Mouse (Mus musculus): Measurements from ENCODE around the gene Shc2. TPM values are rescaled to one million over a fixed set of nuclear protein-coding genes. Genes with fewer than 3 reads are reported as not detected.

Gene Shc2
- polyA plus RNA-seq, 1 experiment from 2014 or later, result 2.0 TPM

DNA sequence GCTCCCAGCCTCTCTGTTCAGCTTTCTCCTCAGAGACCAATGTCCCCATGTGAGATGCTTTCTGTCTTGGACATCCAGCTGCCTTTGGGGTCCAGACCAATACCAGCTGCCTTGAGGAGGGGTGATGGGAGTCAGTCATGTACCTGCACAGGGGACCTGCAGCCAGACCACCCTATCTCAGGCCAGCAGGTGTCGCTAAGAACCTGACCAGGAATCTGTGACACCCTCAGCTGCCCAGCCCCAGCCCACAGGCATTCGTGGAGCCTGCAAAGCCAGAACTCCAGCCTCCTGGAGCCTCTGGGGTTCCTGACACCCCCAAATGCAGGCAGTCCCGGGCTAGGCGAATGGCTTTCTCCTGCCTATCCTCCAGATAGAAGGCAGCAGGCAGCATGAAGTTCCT, 21.1 kb upstream of the Shc2 start:
- no peak overlapping the region for H3K4me2 ChIP-seq (ENCODE audit: low read depth, low read length)
- peaks cover 6% of the 10 kb centered on the region for H3K27me3 ChIP-seq (ENCODE audit: control insufficient read depth, insufficient read depth, low read length)
- H3K4me1 ChIP-seq (ENCODE audit: control insufficient read depth, insufficient read depth, low read length), result no peaks in the 10 kb centered on the region
- WGBS, result 20% methylated on average over 4 of the region's 4 CpGs
- no peak overlapping the region for H3K9ac ChIP-seq (ENCODE audit: low read length)
- no peak overlapping the region for H3K4me3 ChIP-seq (ENCODE audit: low read length)
- H3K27ac ChIP-seq (ENCODE audit: low read length), result no peak overlapping the region
- 0 out of 2 replicates have a peak, but pooled peaks cover 2% of the 10 kb centered on the region for H3K9me3 ChIP-seq (replicated peaks; ENCODE audit: control insufficient read depth, low read length)
- no peak for ATAC-seq (replicated peaks; ENCODE audit: extremely low read depth, insufficient read depth, low FRiP score)
- H3K36me3 ChIP-seq (ENCODE audit: control insufficient read depth, insufficient read depth), result no peaks in the 10 kb centered on the region

GRCm38 (mm10) chr10:79654946-79655395, 17.3 kb upstream of the Shc2 start:
- no peaks in the 10 kb centered on the region for H3K9me3 ChIP-seq (replicated peaks; ENCODE audit: control insufficient read depth, low read length)
- H3K9ac ChIP-seq (ENCODE audit: low read length), result no peak overlapping the region
- H3K4me3 ChIP-seq (ENCODE audit: low read length), result no peak overlapping the region
- H3K36me3 ChIP-seq (ENCODE audit: control insufficient read depth, insufficient read depth), result no peaks in the 10 kb centered on the region
- no peak overlapping the region for H3K4me2 ChIP-seq (ENCODE audit: low read depth, low read length)
- peaks cover 13% of the 10 kb centered on the region for H3K27me3 ChIP-seq (ENCODE audit: control insufficient read depth, insufficient read depth, low read length)
- H3K4me1 ChIP-seq (ENCODE audit: control insufficient read depth, insufficient read depth, low read length), result no peaks in the 10 kb centered on the region
- H3K27ac ChIP-seq (ENCODE audit: low read length), result no peak overlapping the region
- 40% methylated on average over 1 of the region's 1 CpGs for WGBS
- no peak for ATAC-seq (replicated peaks; ENCODE audit: extremely low read depth, insufficient read depth, low FRiP score)

DNA sequence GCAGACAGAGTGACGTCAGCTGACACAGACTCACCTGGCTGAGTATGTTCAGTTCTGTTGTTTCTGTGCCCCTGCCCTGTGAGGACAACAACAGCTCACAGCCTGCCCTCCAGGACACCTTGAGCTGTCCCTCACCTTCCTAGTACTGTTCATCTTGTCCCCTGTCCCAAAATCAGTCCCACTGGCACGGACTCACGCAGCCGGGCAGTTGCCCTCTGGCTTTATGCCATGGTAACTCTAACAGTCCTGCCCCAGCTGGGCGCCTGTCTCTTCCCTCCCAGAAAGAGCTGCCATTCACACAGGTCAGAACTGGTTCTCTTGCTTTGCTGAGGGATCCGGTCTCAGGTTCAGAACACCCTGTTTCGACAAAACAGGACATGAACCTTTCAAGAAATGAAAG, 15.1 kb upstream of the Shc2 start:
- Histone ChIP-seq H3K4me1 (ENCODE audit: control insufficient read depth, insufficient read depth, low read length) (no peaks in the 10 kb centered on the region), H3K9ac (ENCODE audit: low read length) (no peak overlapping the region), H3K27me3 (ENCODE audit: control insufficient read depth, insufficient read depth, low read length) (peaks cover 13% of the 10 kb centered on the region), H3K36me3 (ENCODE audit: control insufficient read depth, insufficient read depth) (no peaks in the 10 kb centered on the region), H3K9me3 (replicated peaks; ENCODE audit: control insufficient read depth, low read length) (no peaks in the 10 kb centered on the region), H3K27ac (ENCODE audit: low read length) (no peak overlapping the region), H3K4me2 (ENCODE audit: low read depth, low read length) (no peak overlapping the region), H3K4me3 (ENCODE audit: low read length) (no peak overlapping the region)
- ATAC-seq (replicated peaks; ENCODE audit: extremely low read depth, insufficient read depth, low FRiP score), result no peak
- WGBS, result 78% methylated on average over 7 of the region's 7 CpGs

GRCm38 (mm10) chr10:79649070-79649751, 11.5 kb upstream of the Shc2 start:
- Histone ChIP-seq H3K27me3 (ENCODE audit: control insufficient read depth, insufficient read depth, low read length) (peaks cover 7% of the 10 kb centered on the region), H3K9ac (ENCODE audit: low read length) (no peak overlapping the region), H3K9me3 (replicated peaks; ENCODE audit: control insufficient read depth, low read length) (no peaks in the 10 kb centered on the region), H3K36me3 (ENCODE audit: control insufficient read depth, insufficient read depth) (no peaks in the 10 kb centered on the region), H3K27ac (ENCODE audit: low read length) (no peak overlapping the region), H3K4me3 (ENCODE audit: low read length) (no peak overlapping the region), H3K4me2 (ENCODE audit: low read depth, low read length) (no peak overlapping the region), H3K4me1 (ENCODE audit: control insufficient read depth, insufficient read depth, low read length) (no peaks in the 10 kb centered on the region)
- ATAC-seq (replicated peaks; ENCODE audit: extremely low read depth, insufficient read depth, low FRiP score), result peak; percentile 49; the same call in 1 of the 2 replicates
- 26% methylated on average over 7 of the region's 7 CpGs for WGBS

DNA sequence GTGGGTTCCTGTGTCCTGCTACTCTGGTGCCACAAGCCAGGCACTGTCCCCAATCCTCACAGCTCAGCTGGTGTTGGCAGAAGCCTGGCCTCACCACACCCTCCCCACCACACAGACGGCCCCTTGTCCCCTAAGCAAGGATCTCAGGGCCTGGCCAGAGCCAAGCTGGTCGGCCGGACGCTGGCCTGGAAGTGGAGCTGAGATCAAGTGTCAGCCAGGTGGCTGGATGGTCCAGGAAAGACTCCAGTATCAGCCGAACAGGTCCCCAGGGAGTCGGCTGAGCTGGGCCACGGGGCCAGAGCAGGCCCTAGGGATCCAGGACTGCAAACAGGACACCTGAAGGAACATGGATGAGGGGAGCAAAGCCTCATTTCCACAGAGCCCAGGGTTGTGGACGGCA, 8.0 kb upstream of the Shc2 start, which contains the start of gene Odf3l2:
Odf3l2 (minus strand) TSS at position 28 of the 400 bp plus-strand sequence.
- no peak within 1 kb of the TSS for H3K9ac ChIP-seq (ENCODE audit: low read length)
- no peak within 1 kb of the TSS for H3K4me2 ChIP-seq (ENCODE audit: low read depth, low read length)
- 66% methylated on average over 8 of the region's 8 CpGs for WGBS
- H3K36me3 ChIP-seq (ENCODE audit: control insufficient read depth, insufficient read depth), result no peaks in the 10 kb centered on the region
- no peak within 1 kb of the TSS for H3K4me3 ChIP-seq (ENCODE audit: low read length)
- no peak for ATAC-seq (replicated peaks; ENCODE audit: extremely low read depth, insufficient read depth, low FRiP score)
- no peaks in the 10 kb centered on the region; the same call in 1 of the 2 replicates for H3K27me3 ChIP-seq (ENCODE audit: control insufficient read depth, insufficient read depth, low read length)
- H3K4me1 ChIP-seq (ENCODE audit: control insufficient read depth, insufficient read depth, low read length), result no peaks in the 10 kb centered on the region
- no peak within 1 kb of the TSS for H3K27ac ChIP-seq (ENCODE audit: low read length)
- no peaks in the 10 kb centered on the region for H3K9me3 ChIP-seq (replicated peaks; ENCODE audit: control insufficient read depth, low read length)

DNA sequence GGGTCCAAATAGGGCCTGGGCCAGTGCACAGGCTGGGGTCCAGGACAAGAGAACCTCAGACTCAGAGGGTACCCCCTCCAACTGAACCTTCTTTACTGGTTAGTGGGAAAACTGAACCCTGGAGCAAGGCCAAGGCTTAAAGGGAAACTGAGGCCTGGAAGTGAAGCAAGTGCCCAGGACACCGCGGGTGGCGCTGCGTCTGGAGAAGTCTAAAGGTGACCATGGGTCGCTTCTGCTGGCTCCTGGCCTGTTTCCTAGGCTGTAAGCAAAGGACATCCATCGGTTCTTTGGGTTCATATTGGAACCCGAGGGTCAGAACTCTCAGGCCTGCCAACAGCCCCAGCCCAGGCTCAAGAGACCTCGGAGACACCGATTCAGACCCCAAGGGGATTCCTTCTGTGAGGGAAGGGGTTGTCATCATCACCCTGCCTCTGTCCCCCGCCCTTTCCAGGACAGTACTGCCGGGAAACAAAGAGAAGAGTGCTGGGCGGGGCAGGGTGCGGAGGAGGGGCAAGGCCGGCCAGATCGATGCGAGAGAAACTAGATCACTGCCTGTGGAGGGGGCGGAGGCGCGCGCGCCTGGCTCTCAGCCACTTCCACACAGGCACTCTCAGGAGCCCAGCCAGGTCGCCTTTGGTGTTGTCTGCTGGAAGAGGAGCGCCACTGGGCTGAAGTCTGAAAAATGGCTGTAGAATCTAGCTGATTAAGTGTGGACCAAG, 927 bp upstream of the Shc2 start:
- Histone ChIP-seq H3K4me3 (ENCODE audit: low read length) (peak overlapping the region; percentile 32), H3K4me1 (ENCODE audit: control insufficient read depth, insufficient read depth, low read length) (peaks cover 7% of the 10 kb centered on the region), H3K9me3 (replicated peaks; ENCODE audit: control insufficient read depth, low read length) (no peaks in the 10 kb centered on the region; the same call in 1 of the 2 replicates), H3K27ac (ENCODE audit: low read length) (no peak overlapping the region), H3K27me3 (ENCODE audit: control insufficient read depth, insufficient read depth, low read length) (peaks cover 48% of the 10 kb centered on the region), H3K9ac (ENCODE audit: low read length) (peak overlapping the region; percentile 15; the same call in 1 of the 2 replicates), H3K4me2 (ENCODE audit: low read depth, low read length) (peak overlapping the region; percentile 52), H3K36me3 (ENCODE audit: control insufficient read depth, insufficient read depth) (no peaks in the 10 kb centered on the region)
- peak; percentile 35; the same call in 1 of the 2 replicates for ATAC-seq (replicated peaks; ENCODE audit: extremely low read depth, insufficient read depth, low FRiP score)
- 8% methylated on average over 23 of the region's 23 CpGs for WGBS

GRCm38 (mm10) chr10:79636287-79636686, 1.4 kb downstream of the Shc2 start:
- Histone ChIP-seq H3K36me3 (ENCODE audit: control insufficient read depth, insufficient read depth) (no peaks in the 10 kb centered on the region), H3K27me3 (ENCODE audit: control insufficient read depth, insufficient read depth, low read length) (peaks cover 48% of the 10 kb centered on the region), H3K4me2 (ENCODE audit: low read depth, low read length) (no peak overlapping the region), H3K27ac (ENCODE audit: low read length) (no peak overlapping the region), H3K4me1 (ENCODE audit: control insufficient read depth, insufficient read depth, low read length) (peaks cover 7% of the 10 kb centered on the region), H3K4me3 (ENCODE audit: low read length) (no peak overlapping the region), H3K9me3 (replicated peaks; ENCODE audit: control insufficient read depth, low read length) (no peaks in the 10 kb centered on the region; the same call in 1 of the 2 replicates), H3K9ac (ENCODE audit: low read length) (no peak overlapping the region)
- no peak for ATAC-seq (replicated peaks; ENCODE audit: extremely low read depth, insufficient read depth, low FRiP score)
- WGBS, result 79% methylated on average over 8 of the region's 8 CpGs

- no peak overlapping the region for H3K4me3 ChIP-seq (ENCODE audit: low read length)
- 70% methylated on average over 17 of the region's 17 CpGs for WGBS
- ATAC-seq (replicated peaks; ENCODE audit: extremely low read depth, insufficient read depth, low FRiP score), result no peak
These were observed 4.5 kb downstream of the Shc2 start for GRCm38 (mm10) chr10:79633006-79633777.

More at GRCm38 (mm10) chr10:79633006-79633777, 4.5 kb downstream of the Shc2 start:
- Histone ChIP-seq H3K27ac (ENCODE audit: low read length) (no peak overlapping the region), H3K4me2 (ENCODE audit: low read depth, low read length) (no peak overlapping the region), H3K9me3 (replicated peaks; ENCODE audit: control insufficient read depth, low read length) (no peaks in the 10 kb centered on the region; the same call in 1 of the 2 replicates), H3K27me3 (ENCODE audit: control insufficient read depth, insufficient read depth, low read length) (peaks cover 25% of the 10 kb centered on the region), H3K9ac (ENCODE audit: low read length) (no peak overlapping the region), H3K36me3 (ENCODE audit: control insufficient read depth, insufficient read depth) (no peaks in the 10 kb centered on the region), H3K4me1 (ENCODE audit: control insufficient read depth, insufficient read depth, low read length) (no peaks in the 10 kb centered on the region; the same call in 1 of the 2 replicates)
